Mouse (Mus musculus): ENCODE measurements around the gene Ovol2.

Gene Ovol2

GRCm38 (mm10) chr2:144310273-144310672 lies 21.7 kb downstream of the Ovol2 start:
- DNase-seq = no peak

- DNase-seq = no peak
Measured at GRCm38 (mm10) chr2:144308561-144308960, 23.4 kb downstream of the Ovol2 start.

GRCm38 (mm10) chr2:144305721-144306294 lies 26.1 kb downstream of the Ovol2 start:
- DNase-seq = no peak

GRCm38 (mm10) chr2:144301101-144301500 lies 30.8 kb downstream of the Ovol2 start:
- no peak for DNase-seq

GRCm38 (mm10) chr2:144299749-144300669 lies 31.9 kb downstream of the Ovol2 start:
- DNase-seq = no peak

- no peak for DNase-seq
Measured at GRCm38 (mm10) chr2:144295145-144295735, 36.7 kb downstream of the Ovol2 start.

GRCm38 (mm10) chr2:144291600-144292305 lies 40.2 kb downstream of the Ovol2 start:
- peak; percentile 87 for DNase-seq

GRCm38 (mm10) chr2:144290321-144290720 lies 41.6 kb downstream of the Ovol2 start:
- DNase-seq = no peak

- DNase-seq = no peak
Measured at GRCm38 (mm10) chr2:144281417-144281816, 50.5 kb downstream of the Ovol2 start.

- no peak for DNase-seq
Measured at GRCm38 (mm10) chr2:144280568-144280967, 51.4 kb downstream of the Ovol2 start.

GRCm38 (mm10) chr2:144279742-144280141 lies 52.2 kb downstream of the Ovol2 start:
- DNase-seq = no peak

- no peak for DNase-seq
Measured at GRCm38 (mm10) chr2:144276885-144277284, 55.1 kb downstream of the Ovol2 start.

GRCm38 (mm10) chr2:144274741-144275140 lies 57.2 kb downstream of the Ovol2 start:
- DNase-seq = no peak

GRCm38 (mm10) chr2:144272088-144272487 lies 59.9 kb downstream of the Ovol2 start:
- DNase-seq = no peak

GRCm38 (mm10) chr2:144270507-144271420 lies 61.2 kb downstream of the Ovol2 start, which contains the start of the genes Mgme1 and Snx5:
TSS of gene Mgme1 (plus strand) at chr2:144270663.
TSS of gene Snx5 (minus strand) at chr2:144270906.
- peak; percentile 96 for DNase-seq

- no peak for DNase-seq
Measured at GRCm38 (mm10) chr2:144269679-144270475, 62.1 kb downstream of the Ovol2 start.

GRCm38 (mm10) chr2:144269306-144269650 lies 62.7 kb downstream of the Ovol2 start:
- DNase-seq = no peak

- no peak for DNase-seq
Measured at GRCm38 (mm10) chr2:144268446-144269305, 63.3 kb downstream of the Ovol2 start.

GRCm38 (mm10) chr2:144267731-144268015 lies 64.3 kb downstream of the Ovol2 start:
- peak; percentile 59 for DNase-seq

GRCm38 (mm10) chr2:144267004-144267730 lies 64.8 kb downstream of the Ovol2 start:
- DNase-seq = no peak
